Mouse (Mus musculus) limb, embryonic 12.5 days (tissue): ENCODE measurements at regions not wholly inside any gene's neighbourhood (a gene's known extent, or its start where the extent isn't known, plus 50 kb on each side); places are given as distances from the start of the nearest gene placed in this dataset.

ENCODE experiments used
- ATAC-seq: fragments of 200-750 bp; cut with Nextera tagmentation; 2 replicates; pipeline ENCODE4 v1.8.0; 2017; ENCODE audit warnings: low read depth, moderate TSS enrichment; ENCODE audit not compliant: insufficient number of reproducible peaks, insufficient read depth, low FRiP score, low TSS enrichment
- H3K27ac ChIP-seq: fragments of 300-500 bp; sonication (generic); 2 replicates; pipeline ENCODE4 v1.5.1; 2016; ENCODE audit warnings: mild to moderate bottlenecking, moderate library complexity
- H3K27me3 ChIP-seq: fragments of 300-500 bp; sonication (generic); 2 replicates; pipeline ENCODE4 v1.6.1; 2016; ENCODE audit warnings: mild to moderate bottlenecking, moderate library complexity
- H3K36me3 ChIP-seq: fragments of 300-500 bp; sonication (generic); 2 replicates; pipeline ENCODE4 v1.6.1; 2016; ENCODE audit warnings: mild to moderate bottlenecking, moderate library complexity
- H3K4me1 ChIP-seq: fragments of 300-500 bp; sonication (generic); replicated peaks from 2 replicates; pipeline ENCODE4 v1.6.1; 2016
- H3K4me2 ChIP-seq: fragments of 300-500 bp; sonication (generic); 2 replicates; pipeline ENCODE4 v1.6.1; 2016; ENCODE audit warnings: mild to moderate bottlenecking, moderate library complexity
- H3K4me3 ChIP-seq: fragments of 300-500 bp; sonication (generic); replicated peaks from 2 replicates; pipeline ENCODE4 v1.5.1; 2016; ENCODE audit warnings: mild to moderate bottlenecking
- H3K9ac ChIP-seq: fragments of 300-500 bp; sonication (generic); replicated peaks from 2 replicates; pipeline ENCODE4 v1.6.1; 2016; ENCODE audit warnings: mild to moderate bottlenecking, moderate library complexity
- H3K9me3 ChIP-seq: fragments of 300-500 bp; sonication (generic); 2 replicates; pipeline ENCODE4 v1.6.1; 2016; ENCODE audit warnings: mild to moderate bottlenecking, moderate library complexity
- WGBS: fragments of 180-500 bp; shearing (Covaris S2); methylation state at CpG from one replicate; pipeline ENCODE4 v1.1.7; 2016; 5-methylcytosine and 5-hydroxymethylcytosine counted together

DNA sequence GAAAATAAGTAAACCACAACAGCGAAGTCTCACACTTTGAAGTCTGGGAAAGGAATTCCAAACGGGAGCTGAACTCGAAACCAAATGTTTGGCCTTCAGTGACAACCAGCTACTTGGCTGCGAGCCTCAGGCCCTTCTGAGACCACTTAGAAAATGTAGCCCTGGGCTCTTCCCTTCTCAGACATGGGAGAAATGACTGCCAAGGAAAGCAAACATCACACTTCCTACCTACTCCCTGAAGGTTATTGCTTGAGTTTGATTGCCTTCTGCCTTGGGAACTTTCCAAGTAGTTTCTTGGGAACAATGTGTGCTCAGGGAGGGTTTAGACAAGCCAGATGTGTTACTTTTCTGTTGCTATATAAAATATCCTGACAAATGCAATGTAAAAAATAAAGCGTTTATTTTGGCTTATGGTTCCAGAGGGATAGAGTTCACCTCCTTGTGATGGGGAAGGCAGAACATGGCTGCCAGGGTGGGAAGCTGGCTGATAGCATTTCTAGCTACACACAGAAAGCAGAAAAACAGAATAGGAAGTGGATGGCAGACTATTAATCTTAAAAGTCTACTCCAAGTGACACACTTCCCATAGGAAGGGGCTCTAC, 194.8 kb upstream of the Rack1 start:
- Histone ChIP-seq H3K36me3 (no peaks in the 10 kb centered on the region), H3K4me1 (no peaks in the 10 kb centered on the region), H3K4me2 (no peak overlapping the region), H3K27ac (no peak overlapping the region), H3K27me3 (no peaks in the 10 kb centered on the region), H3K9me3 (no peaks in the 10 kb centered on the region), H3K4me3 (no peak overlapping the region), H3K9ac (no peak overlapping the region)
- WGBS: 45% methylated on average over 5 of the region's 5 CpGs
- peak; percentile 52; the same call in 1 of the 2 replicates for ATAC-seq

DNA sequence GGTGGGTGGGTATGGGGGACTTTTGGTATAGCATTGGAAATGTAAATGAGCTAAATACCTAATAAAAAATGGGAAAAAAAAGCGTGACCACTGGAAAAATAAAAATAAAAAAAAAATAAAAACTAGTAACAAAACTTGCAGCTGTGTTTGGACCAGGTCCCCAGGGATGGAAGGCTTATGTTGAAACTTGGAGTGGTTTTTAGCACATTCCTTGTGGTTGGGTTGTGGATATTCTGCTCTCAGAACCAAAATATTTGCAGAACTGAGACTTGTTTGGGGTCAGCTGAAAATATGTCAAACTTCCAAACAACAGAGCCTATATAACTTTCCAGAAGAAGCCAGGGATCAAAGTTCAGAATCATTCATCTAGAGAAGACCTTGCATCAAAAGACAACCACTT, 199.0 kb upstream of the Rack1 start:
- Histone ChIP-seq H3K4me3 (no peak overlapping the region), H3K4me2 (no peak overlapping the region), H3K27me3 (no peaks in the 10 kb centered on the region), H3K27ac (no peak overlapping the region), H3K9ac (no peak overlapping the region), H3K9me3 (no peaks in the 10 kb centered on the region), H3K4me1 (no peaks in the 10 kb centered on the region), H3K36me3 (no peaks in the 10 kb centered on the region)
- ATAC-seq: no peak
- 68% methylated on average over 1 of the region's 1 CpGs for WGBS

DNA sequence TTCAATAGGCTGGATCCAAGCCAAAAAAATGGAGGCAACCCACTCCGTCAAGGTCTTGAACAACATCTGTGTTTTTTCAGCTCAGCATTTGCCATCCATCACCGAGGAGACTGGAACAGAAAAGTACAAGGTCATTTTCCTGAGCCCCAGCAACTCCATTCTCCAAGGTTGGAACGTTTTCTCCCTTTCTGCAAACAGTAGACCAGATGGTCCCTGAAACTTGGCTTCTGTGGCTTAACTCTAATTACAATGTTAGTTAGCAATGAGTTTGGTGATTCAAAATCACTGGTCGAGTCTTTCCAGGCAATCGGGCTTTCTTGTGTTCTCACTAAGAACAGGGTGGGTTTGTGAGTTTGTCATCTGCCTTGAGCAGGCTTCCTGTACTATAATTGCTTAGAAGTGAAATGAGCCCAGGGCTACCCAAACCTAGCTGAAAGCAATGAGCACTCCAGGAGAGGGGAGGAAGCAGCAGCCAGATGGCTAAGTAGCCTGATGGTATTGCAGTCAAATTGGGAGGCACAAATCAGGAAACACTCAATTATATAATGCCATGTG, 200.5 kb upstream of the Rack1 start:
- ATAC-seq: no peak
- WGBS: 50% methylated on average over 5 of the region's 5 CpGs

DNA sequence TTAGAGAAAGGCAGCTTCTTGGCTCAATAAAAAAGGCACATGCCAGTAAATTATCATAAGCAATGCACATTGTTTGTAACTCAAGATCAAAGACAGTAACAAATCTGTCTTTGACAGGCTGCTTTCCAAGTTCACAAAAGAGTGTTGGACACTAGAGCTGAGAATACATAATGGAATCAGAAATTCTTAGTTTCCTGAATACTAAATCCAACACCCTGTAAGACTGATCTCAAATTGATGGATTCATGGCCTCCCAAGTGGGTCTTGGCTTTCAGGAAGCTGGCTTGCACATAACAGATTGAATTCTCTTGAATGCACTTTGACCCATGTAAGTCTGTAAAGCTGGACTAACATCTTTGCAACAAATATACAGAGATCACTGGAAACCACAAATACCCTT, 201.1 kb upstream of the Rack1 start:
- no peak overlapping the region for H3K27ac ChIP-seq
- no peak overlapping the region for H3K4me2 ChIP-seq
- H3K27me3 ChIP-seq: no peaks in the 10 kb centered on the region
- no peak overlapping the region for H3K9ac ChIP-seq
- ATAC-seq: no peak
- no peaks in the 10 kb centered on the region; the same call in 1 of the 2 replicates for H3K4me1 ChIP-seq
- H3K36me3 ChIP-seq: no peaks in the 10 kb centered on the region
- H3K9me3 ChIP-seq: no peaks in the 10 kb centered on the region
- no peak overlapping the region for H3K4me3 ChIP-seq

More for the DNA sequence above, 200.5 kb upstream of the Rack1 start:
- no peak overlapping the region for H3K4me2 ChIP-seq
- H3K36me3 ChIP-seq: no peaks in the 10 kb centered on the region
- no peak overlapping the region for H3K9ac ChIP-seq
- H3K4me3 ChIP-seq: no peak overlapping the region
- no peaks in the 10 kb centered on the region; the same call in 1 of the 2 replicates for H3K4me1 ChIP-seq
- no peak overlapping the region for H3K27ac ChIP-seq
- no peaks in the 10 kb centered on the region for H3K9me3 ChIP-seq
- no peaks in the 10 kb centered on the region for H3K27me3 ChIP-seq

DNA sequence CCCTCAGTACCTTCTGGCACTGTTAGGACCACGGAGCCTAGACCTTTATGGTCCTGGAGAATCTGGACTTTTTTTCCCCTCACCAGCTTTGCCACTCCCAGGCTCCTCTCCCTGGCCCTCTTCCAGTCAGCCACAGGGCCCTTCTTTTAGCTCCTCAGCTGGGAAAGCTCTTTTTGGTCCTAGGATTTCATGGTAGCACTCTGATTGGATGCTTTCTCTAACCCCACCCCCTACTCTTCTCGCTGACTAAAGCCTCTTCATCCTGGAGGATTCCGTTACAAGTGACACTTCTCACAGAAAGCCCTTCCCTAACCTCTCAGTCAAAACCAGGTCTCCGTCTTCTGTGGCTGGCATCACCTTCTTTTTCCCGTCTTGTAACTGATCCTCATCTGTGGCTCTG, 205.7 kb upstream of the Rack1 start:
- H3K27ac ChIP-seq: no peak overlapping the region
- no peak overlapping the region for H3K4me3 ChIP-seq
- H3K4me2 ChIP-seq: peak overlapping the region; percentile 15; the same call in 1 of the 2 replicates
- H3K4me1 ChIP-seq: no peaks in the 10 kb centered on the region; the same call in 1 of the 2 replicates
- H3K9ac ChIP-seq: no peak overlapping the region
- no peaks in the 10 kb centered on the region for H3K9me3 ChIP-seq
- H3K36me3 ChIP-seq: no peaks in the 10 kb centered on the region
- H3K27me3 ChIP-seq: no peaks in the 10 kb centered on the region
- ATAC-seq: no peak
- 18% methylated on average over 5 of the region's 5 CpGs for WGBS

DNA sequence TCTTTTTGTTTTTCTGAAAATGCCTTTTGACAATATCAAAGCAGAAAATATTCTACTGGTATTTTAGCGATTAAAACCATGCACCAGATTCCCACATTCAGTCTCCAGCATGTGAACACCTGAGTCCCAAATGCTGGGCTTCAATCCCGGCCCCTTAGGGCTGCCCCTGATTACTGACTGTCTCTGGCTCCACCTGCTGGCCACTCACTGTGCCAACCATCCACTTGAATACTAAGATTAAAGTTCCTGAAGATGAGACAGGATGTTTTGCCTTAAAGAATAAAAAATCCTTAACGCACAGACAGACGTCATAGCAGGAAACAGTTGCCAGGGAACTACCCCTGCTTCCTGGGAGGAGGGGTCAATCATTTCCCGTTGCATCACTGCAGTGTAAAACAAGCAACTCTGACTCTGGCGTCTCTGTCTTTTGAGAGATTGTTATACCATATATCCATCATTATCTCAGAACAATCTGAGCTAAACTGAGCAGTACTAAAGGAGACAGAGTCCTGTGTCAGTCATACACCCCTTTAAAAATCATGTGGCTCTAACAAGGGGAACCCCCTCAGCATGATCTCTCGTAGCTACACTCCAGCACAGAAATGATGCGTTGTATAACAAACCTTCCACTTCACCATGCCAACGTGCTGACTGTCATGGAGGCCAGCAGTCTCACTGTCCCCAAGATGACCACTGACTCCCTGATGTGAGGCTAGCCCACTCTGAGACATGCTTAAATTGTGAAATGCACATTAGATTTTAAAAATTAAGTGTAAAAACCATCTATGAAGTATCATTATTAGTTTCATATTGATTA, 211.1 kb upstream of the Rack1 start:
- H3K27me3 ChIP-seq: no peaks in the 10 kb centered on the region
- no peak overlapping the region for H3K4me2 ChIP-seq
- WGBS: 34% methylated on average over 9 of the region's 9 CpGs
- ATAC-seq: no peak
- H3K27ac ChIP-seq: no peak overlapping the region
- no peak overlapping the region for H3K9ac ChIP-seq
- H3K4me3 ChIP-seq: no peak overlapping the region
- no peaks in the 10 kb centered on the region for H3K4me1 ChIP-seq
- H3K36me3 ChIP-seq: no peaks in the 10 kb centered on the region
- no peaks in the 10 kb centered on the region for H3K9me3 ChIP-seq

DNA sequence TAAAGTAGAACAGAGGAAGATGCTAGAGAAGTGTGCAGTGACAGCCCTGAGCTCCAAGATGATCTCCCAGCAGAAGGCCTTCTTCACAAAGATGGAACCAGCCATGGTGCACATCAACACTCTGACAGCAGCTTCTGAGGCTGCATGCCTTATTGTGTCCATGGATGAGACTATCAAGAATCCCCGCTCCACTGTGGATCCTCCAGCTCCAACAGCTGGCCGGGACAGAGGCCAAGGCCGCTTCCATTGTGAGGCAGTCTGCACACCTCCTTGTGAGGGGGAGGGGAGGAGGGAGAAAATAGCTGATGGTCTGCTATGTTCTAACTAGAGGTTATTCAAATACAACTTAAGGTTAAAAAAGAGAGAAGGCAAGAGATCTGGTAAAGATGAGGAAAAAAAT, 231.4 kb upstream of the Rack1 start:
- Histone ChIP-seq H3K36me3 (no peaks in the 10 kb centered on the region), H3K27me3 (no peaks in the 10 kb centered on the region), H3K9ac (no peak overlapping the region), H3K9me3 (no peaks in the 10 kb centered on the region), H3K4me1 (peaks cover 25% of the 10 kb centered on the region), H3K4me2 (no peak overlapping the region), H3K27ac (no peak overlapping the region), H3K4me3 (no peak overlapping the region)
- WGBS: 82% methylated on average over 3 of the region's 3 CpGs
- ATAC-seq: no peak

DNA sequence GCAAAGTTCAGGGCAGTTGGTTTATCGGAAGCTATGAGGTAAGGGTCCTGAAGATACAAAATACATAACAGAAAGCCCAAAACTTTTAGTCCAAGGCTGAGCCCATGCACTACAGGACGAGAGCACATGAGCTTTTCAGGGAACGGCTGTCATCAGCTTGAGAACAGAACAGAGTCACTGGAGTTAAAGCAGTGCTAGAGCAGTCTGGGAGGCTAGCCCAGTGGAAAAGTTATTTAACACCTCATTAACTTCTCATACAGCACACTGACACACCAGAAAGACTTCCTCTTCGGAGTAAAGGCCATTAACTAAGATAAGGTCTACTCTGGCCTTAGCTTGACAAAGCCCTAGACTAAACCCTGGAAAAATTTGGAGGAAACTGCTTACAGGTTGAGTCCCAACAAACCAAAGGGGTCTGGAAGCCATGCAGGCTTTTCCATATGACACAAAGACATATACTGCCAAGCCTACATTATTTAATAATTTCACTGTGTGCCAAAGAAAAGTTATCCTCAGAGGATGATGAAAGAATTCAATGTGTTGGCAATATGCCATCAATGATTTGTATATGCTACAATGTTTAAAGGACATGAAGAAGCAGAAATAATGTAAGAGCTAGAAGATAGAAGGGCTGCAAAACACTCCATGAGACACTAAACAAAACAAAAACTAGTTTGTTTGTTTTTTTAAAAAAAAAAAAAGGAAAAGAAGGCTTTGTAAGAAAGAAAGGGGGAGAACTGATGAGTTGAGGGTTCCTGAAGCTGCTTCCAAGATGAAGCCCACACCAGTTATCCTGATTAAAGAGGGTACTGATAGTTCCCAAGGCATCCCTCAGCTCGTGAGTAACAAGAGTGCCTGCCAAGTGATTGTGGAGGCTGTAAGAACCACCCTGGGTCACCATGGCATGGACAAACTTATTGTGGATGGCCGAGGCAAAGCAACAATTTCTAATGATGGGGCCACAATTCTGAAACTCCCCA, 232.3 kb upstream of the Rack1 start:
- Histone ChIP-seq H3K9me3 (no peaks in the 10 kb centered on the region), H3K4me1 (peaks cover 25% of the 10 kb centered on the region), H3K4me2 (0 out of 2 replicates have a peak overlapping the region, but pooled peaks have one; percentile 6), H3K4me3 (no peak overlapping the region), H3K36me3 (no peaks in the 10 kb centered on the region), H3K27me3 (no peaks in the 10 kb centered on the region), H3K9ac (no peak overlapping the region), H3K27ac (no peak overlapping the region)
- 46% methylated on average over 6 of the region's 6 CpGs for WGBS
- no peak for ATAC-seq

DNA sequence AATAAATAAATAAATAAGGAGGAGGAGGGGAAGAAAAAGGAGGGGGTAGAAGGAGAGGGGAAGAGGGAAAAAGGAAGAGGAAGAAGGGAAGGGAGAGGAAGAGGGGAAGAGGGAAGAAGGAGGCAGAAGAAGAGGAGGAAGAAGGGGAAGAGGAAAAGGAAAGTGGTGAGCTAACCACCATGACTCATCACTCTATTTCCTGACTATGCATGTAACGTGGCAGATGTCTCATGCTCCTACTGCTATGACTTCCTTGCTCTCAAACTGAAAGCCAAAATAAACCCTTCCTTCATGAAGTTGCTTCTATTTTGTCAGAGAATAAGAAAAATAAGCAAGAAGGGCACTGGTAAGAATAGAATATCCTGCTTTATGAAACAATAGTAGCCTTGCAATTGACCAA, 242.1 kb upstream of the Rack1 start:
- Histone ChIP-seq H3K4me2 (no peak overlapping the region), H3K4me3 (no peak overlapping the region), H3K4me1 (no peaks in the 10 kb centered on the region), H3K9me3 (no peaks in the 10 kb centered on the region), H3K27me3 (no peaks in the 10 kb centered on the region), H3K9ac (no peak overlapping the region), H3K36me3 (no peaks in the 10 kb centered on the region), H3K27ac (no peak overlapping the region)
- WGBS: 88% methylated on average over 1 of the region's 1 CpGs
- ATAC-seq: no peak

DNA sequence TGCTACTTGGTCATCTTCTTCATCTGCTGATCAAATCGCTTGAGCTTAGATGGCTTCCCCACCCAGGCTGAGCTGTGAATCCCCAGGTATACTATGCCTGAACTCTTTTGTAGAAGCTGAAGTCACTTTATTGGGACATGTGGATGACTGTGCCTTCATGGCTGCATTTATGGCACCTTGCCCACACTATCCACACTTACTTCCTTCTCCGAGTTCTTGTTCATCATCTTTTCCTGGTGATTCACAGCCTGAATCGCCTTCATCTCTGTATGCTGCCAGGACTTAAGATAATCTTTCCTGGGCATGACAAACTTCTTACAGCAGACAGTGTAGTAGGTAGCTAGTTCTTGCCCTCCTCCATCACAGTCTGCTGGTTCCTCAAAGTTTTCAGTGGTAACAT, 248.1 kb upstream of the Rack1 start:
- H3K4me1 ChIP-seq: no peaks in the 10 kb centered on the region
- no peaks in the 10 kb centered on the region for H3K27me3 ChIP-seq
- no peaks in the 10 kb centered on the region for H3K9me3 ChIP-seq
- H3K9ac ChIP-seq: no peak overlapping the region
- no peaks in the 10 kb centered on the region for H3K36me3 ChIP-seq
- no peak overlapping the region for H3K4me3 ChIP-seq
- WGBS: 90% methylated on average over 3 of the region's 3 CpGs
- no peak overlapping the region for H3K4me2 ChIP-seq
- no peak overlapping the region for H3K27ac ChIP-seq
- no peak for ATAC-seq

DNA sequence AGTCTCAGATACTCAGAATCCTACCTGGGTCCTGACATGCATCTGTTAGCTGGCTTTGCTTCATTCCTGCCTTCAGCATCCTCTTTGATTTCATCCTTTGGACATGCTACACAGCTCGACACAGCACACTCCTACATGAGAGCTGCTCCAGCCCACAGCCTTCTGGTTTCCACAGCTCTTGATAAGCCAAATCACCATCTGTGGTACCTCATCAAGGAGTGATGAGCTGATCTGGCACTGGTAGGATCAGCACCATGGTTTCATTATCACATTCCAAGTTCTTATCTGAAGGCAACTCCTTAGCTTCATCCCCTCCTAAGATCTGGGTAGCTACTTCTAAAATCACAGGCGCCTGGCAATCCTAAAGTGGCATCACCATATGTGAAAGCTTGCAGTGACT, 248.9 kb upstream of the Rack1 start:
- WGBS: 88% methylated on average over 2 of the region's 2 CpGs
- no peak for ATAC-seq
- no peak overlapping the region for H3K4me2 ChIP-seq
- no peaks in the 10 kb centered on the region for H3K36me3 ChIP-seq
- H3K4me3 ChIP-seq: no peak overlapping the region
- H3K27ac ChIP-seq: no peak overlapping the region
- H3K27me3 ChIP-seq: no peaks in the 10 kb centered on the region
- no peaks in the 10 kb centered on the region for H3K9me3 ChIP-seq
- H3K9ac ChIP-seq: no peak overlapping the region
- H3K4me1 ChIP-seq: no peaks in the 10 kb centered on the region
